Mouse (Mus musculus): Measurements from ENCODE around the gene Urgcp. TPM values are rescaled to one million over a fixed set of nuclear protein-coding genes. Genes with fewer than 3 reads are reported as not detected.

Urgcp gene
- polyA plus RNA-seq, 1 experiment from 2014 or later: 8.4 TPM

DNA sequence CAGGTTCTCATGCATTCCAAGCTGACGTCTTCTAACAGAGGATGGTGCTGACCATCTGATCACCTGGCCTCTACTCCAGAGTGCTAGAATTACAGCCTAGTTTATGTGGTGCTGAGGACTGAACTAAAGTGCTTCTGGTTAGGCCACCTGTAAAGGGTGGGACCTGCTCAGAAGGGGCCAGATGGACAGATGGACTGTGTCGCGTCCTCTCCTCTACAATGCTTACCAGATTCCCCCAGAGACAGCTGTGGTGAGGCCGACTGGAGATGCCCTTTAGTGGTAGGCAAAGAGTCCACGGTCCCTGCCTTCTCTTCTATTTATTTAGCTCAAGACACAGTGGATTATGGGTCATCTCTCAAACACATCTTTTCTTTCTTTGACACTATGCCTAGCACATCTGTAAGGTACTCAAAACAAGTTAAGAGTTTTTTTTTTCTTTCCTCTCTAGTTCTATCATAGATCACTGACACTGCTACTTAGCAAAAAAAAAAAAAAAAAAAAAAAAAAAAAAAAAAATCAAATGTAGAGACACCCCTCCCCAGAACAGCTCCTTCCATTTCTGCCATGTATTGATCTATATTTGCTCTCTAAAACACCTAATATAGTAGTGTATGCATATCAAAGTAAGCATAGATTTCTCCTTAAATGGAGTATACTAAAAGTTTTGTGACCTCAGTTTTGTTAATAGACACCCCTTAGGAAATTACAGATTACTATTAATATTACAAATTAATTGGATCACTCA is 23.1 kb downstream of the Urgcp start:
- no peaks in the 10 kb centered on the region for H3K27me3 ChIP-seq
- peaks cover 48% of the 10 kb centered on the region for H3K4me1 ChIP-seq (replicated peaks)
- ATAC-seq (ENCODE audit: insufficient read depth): no peak
- H3K27ac ChIP-seq (replicated peaks): no peak overlapping the region
- H3K36me3 ChIP-seq (replicated peaks): no peaks in the 10 kb centered on the region
- WGBS (ENCODE audit: insufficient replicate concordance): 76% methylated on average over 5 of the region's 5 CpGs
- no peak overlapping the region for H3K4me2 ChIP-seq
- H3K4me3 ChIP-seq (replicated peaks): no peak overlapping the region
- no peak overlapping the region for H3K9ac ChIP-seq
- H3K9me3 ChIP-seq (replicated peaks): no peaks in the 10 kb centered on the region

DNA sequence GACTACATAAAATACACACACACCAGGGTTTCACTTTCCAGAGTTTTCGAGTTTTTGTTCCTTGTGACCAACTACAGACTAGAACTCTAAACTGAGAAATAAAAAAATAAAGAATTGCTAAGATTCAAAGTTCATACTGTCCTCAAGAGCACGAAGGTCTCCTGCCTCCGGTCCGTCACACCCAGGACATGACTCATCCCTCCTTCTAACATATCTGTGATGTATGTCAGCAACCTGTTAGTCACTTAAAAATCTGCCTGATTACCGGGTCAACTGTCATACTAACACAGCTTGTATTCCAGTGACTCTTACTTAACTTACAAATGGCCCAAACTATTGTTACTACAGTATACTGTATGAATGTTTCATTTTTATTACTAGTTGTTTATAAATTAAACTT is 25.0 kb downstream of the Urgcp start:
- no peak for ATAC-seq (ENCODE audit: insufficient read depth)
- 58% methylated on average over 5 of the region's 5 CpGs for WGBS (ENCODE audit: insufficient replicate concordance)
- no peak overlapping the region for H3K9ac ChIP-seq
- H3K9me3 ChIP-seq (replicated peaks): no peaks in the 10 kb centered on the region
- H3K4me3 ChIP-seq (replicated peaks): no peak overlapping the region
- no peaks in the 10 kb centered on the region; the same call in 1 of the 2 replicates for H3K36me3 ChIP-seq (replicated peaks)
- H3K27me3 ChIP-seq: no peaks in the 10 kb centered on the region
- H3K27ac ChIP-seq (replicated peaks): no peak overlapping the region
- H3K4me1 ChIP-seq (replicated peaks): peaks cover 50% of the 10 kb centered on the region
- no peak overlapping the region for H3K4me2 ChIP-seq

DNA sequence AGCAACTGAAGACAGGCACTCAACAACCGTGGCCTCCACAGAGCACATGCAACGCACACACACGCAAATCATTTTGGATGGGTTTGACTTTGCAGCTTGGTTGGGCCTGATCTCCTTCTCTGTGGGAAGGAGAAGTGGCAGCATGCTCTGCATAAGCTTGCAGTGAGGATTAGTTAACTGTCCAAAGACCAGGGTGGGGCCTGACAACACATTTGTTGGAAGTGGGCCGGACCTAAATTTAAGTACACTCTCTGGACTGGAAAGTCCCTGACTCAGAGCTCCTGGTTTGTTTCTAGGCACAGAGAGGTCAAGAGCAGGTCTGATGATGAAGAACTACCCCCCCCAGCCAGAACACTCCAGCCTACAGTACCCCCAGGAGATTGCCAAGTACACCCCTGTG is 27.9 kb downstream of the Urgcp start:
- WGBS (ENCODE audit: insufficient replicate concordance): 77% methylated on average over 4 of the region's 4 CpGs
- Histone ChIP-seq H3K4me1 (replicated peaks) (peaks cover 29% of the 10 kb centered on the region), H3K36me3 (replicated peaks) (no peaks in the 10 kb centered on the region; the same call in 1 of the 2 replicates), H3K4me3 (replicated peaks) (no peak overlapping the region), H3K4me2 (no peak overlapping the region), H3K9me3 (replicated peaks) (no peaks in the 10 kb centered on the region), H3K9ac (no peak overlapping the region), H3K27ac (replicated peaks) (no peak overlapping the region), H3K27me3 (no peaks in the 10 kb centered on the region)
- no peak for ATAC-seq (ENCODE audit: insufficient read depth)

DNA sequence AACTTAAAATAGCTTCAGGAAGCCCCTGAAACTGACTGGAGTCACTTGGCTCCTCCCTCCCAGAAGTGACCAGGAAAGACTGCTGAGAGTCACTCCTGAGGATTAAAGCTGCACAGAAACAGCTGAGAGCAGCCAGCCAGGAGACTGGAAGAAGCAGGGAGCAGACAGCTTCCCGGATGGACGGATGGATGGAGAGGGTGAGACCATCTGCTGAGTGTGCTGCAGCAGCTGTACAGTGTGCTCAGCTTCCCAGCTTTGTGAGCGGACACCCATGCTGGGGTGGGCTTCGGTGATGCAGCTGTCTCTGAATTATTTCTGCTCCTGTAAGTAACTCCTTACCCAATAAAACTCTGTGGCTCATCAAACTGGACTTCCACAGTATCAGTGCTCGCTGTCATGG is 29.8 kb downstream of the Urgcp start:
- Histone ChIP-seq H3K4me1 (replicated peaks) (peaks cover 24% of the 10 kb centered on the region), H3K4me2 (no peak overlapping the region), H3K9me3 (replicated peaks) (no peaks in the 10 kb centered on the region), H3K9ac (no peak overlapping the region), H3K4me3 (replicated peaks) (no peak overlapping the region), H3K27me3 (no peaks in the 10 kb centered on the region), H3K36me3 (replicated peaks) (no peaks in the 10 kb centered on the region; the same call in 1 of the 2 replicates), H3K27ac (replicated peaks) (no peak overlapping the region)
- ATAC-seq (ENCODE audit: insufficient read depth): no peak
- WGBS (ENCODE audit: insufficient replicate concordance): 72% methylated on average over 5 of the region's 5 CpGs

DNA sequence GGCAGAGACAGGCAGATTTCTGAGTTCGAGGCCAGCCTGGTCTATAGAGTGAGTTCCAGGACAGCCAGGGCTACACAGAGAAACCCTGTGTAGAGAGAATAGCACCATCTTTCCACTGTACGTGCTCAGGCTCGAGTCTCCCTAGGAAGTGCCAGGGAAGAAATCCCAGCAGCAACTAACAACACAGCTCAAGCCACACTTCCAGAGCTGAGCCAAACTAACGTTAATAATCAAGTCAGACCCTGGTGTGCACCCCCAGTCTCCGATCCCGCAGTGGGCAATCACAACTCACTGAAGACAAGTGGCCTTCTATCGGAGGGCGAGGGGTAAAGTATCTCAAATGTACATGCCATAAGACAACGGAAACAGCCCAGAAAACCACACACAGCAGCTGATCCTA is 32.6 kb downstream of the Urgcp start:
- Histone ChIP-seq H3K4me2 (no peak overlapping the region), H3K9me3 (replicated peaks) (no peaks in the 10 kb centered on the region), H3K4me1 (replicated peaks) (peaks cover 15% of the 10 kb centered on the region), H3K27me3 (no peaks in the 10 kb centered on the region), H3K4me3 (replicated peaks) (no peak overlapping the region), H3K27ac (replicated peaks) (no peak overlapping the region), H3K9ac (no peak overlapping the region), H3K36me3 (replicated peaks) (peaks cover 5% of the 10 kb centered on the region)
- ATAC-seq (ENCODE audit: insufficient read depth): no peak
- 65% methylated on average over 9 of the region's 9 CpGs for WGBS (ENCODE audit: insufficient replicate concordance)

DNA sequence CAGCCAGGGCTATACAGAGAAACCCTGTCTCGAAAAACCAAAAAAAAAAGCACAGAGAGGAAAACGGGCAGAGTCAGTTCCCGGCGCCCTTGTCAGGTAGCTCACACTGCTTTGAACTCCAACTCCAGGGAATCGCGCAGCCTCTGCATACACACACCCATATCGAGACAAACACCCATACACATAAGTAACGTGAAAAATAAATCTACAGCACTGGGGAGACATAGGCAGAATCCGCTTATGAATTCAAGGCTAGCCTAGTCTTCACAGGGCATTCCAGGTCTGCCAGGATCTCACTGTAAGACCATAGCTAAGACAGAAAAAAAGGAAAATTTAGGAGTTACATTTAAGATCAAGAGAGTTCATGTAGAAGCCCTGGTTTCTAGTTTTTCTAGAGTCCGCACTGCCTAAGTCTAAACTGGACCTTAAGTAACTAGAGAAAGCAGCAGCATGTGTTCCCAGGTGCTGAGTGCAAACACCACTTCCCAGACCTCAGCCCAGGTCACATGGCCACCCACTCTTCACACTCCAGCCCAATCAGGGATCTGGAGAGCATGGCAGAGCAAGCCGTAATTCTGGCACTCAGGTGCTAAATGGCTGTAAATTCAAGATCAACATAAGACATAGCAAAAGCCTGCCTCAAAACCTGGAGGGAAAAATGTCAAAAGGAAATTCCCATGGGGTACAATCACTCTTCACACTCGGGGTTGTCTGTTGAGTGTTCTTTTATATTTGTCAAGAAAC is 43.4 kb downstream of the Urgcp start:
- Histone ChIP-seq H3K4me2 (no peak overlapping the region), H3K27me3 (no peaks in the 10 kb centered on the region), H3K9me3 (replicated peaks) (no peaks in the 10 kb centered on the region), H3K4me1 (replicated peaks) (no peaks in the 10 kb centered on the region), H3K27ac (replicated peaks) (no peak overlapping the region), H3K4me3 (replicated peaks) (no peak overlapping the region), H3K36me3 (replicated peaks) (peaks cover 75% of the 10 kb centered on the region), H3K9ac (no peak overlapping the region)
- no peak for ATAC-seq (ENCODE audit: insufficient read depth)
- WGBS (ENCODE audit: insufficient replicate concordance): 84% methylated on average over 12 of the region's 12 CpGs

DNA sequence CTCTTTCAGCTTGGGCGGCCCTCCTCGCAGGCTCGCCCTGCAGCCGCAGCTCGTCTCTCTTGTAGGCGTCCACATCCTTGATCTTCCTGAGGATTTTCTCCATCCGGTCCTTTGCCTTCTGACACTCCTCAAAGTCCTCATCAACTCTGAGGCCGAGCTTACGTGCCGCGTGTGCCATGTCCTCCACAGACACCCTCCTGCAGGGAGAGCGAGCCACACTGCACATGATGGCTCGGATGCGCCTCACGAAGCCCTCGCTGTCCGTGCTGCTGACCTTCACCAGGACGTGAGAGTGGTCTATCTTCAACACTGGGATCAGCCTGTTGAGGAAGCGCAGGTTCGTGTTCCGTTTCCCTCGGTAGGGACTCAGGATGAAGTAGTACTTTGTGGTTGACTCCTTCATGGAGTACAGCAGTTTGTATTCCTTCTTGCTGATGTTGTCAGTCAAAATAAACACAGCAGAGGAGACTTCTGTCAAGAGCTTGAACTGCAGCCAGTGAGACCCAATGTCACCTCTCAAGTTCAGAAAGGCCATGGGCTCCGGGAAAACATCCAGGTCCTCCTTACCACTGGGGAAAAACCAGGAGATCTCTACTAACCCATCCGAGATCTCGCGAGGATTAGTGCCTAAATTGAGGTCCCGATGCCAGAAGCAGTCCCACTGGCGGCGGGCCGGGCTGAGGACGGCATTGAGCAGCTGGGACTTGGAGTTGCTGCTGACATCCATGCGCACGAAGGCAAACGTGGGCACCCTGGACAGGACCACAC is 45.1 kb downstream of the Urgcp start:
- Histone ChIP-seq H3K4me1 (replicated peaks) (no peaks in the 10 kb centered on the region), H3K36me3 (replicated peaks) (peaks cover 66% of the 10 kb centered on the region), H3K4me3 (replicated peaks) (no peak overlapping the region), H3K27ac (replicated peaks) (no peak overlapping the region), H3K27me3 (no peaks in the 10 kb centered on the region), H3K9ac (no peak overlapping the region), H3K9me3 (replicated peaks) (no peaks in the 10 kb centered on the region), H3K4me2 (no peak overlapping the region)
- ATAC-seq (ENCODE audit: insufficient read depth): no peak
- WGBS (ENCODE audit: insufficient replicate concordance): 86% methylated on average over 34 of the region's 34 CpGs

- Histone ChIP-seq H3K36me3 (replicated peaks) (peaks cover 57% of the 10 kb centered on the region), H3K9ac (no peak overlapping the region), H3K27ac (replicated peaks) (no peak overlapping the region), H3K4me2 (no peak overlapping the region), H3K4me1 (replicated peaks) (no peaks in the 10 kb centered on the region), H3K4me3 (replicated peaks) (no peak overlapping the region), H3K9me3 (replicated peaks) (no peaks in the 10 kb centered on the region), H3K27me3 (no peaks in the 10 kb centered on the region)
- ATAC-seq (ENCODE audit: insufficient read depth): no peak
- WGBS (ENCODE audit: insufficient replicate concordance): 86% methylated on average over 11 of the region's 11 CpGs
Observed at GRCm38 (mm10) chr11:5716246-5716645, 45.9 kb downstream of the Urgcp start.

- Histone ChIP-seq H3K27me3 (no peaks in the 10 kb centered on the region), H3K9me3 (replicated peaks) (no peaks in the 10 kb centered on the region), H3K36me3 (replicated peaks) (peaks cover 53% of the 10 kb centered on the region), H3K4me3 (replicated peaks) (no peak within 1 kb of the TSS), H3K4me2 (no peak within 1 kb of the TSS), H3K4me1 (replicated peaks) (no peaks in the 10 kb centered on the region), H3K9ac (no peak within 1 kb of the TSS), H3K27ac (replicated peaks) (no peak within 1 kb of the TSS)
- ATAC-seq (ENCODE audit: insufficient read depth): no peak
- 85% methylated on average over 14 of the region's 14 CpGs for WGBS (ENCODE audit: insufficient replicate concordance)
Observed at GRCm38 (mm10) chr11:5715630-5716105, 46.5 kb downstream of the Urgcp start, which contains the start of gene Mrps24. Gene Mrps24, minus strand, starts transcription at chr11:5715680.

DNA sequence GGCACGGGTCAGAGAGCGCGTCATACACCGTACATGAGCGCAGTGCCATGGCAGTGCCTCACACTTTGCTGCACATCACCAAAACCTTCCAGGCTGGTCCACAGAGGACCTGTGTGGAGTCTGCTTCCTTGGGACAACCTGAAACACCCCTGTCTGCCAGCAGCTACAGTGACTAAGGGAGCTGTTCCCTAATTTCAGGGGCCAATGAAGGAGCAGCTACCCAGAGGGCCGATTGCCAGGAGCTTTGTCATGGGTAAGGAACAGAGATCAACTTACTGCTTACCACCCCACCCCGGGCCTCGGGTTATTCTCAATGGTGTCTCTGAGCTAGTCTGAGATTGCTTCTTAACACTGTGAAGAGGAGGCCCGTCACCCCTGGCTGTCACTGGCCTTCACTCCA is 47.0 kb downstream of the Urgcp start:
- Histone ChIP-seq H3K36me3 (replicated peaks) (peaks cover 53% of the 10 kb centered on the region), H3K4me1 (replicated peaks) (no peaks in the 10 kb centered on the region), H3K27ac (replicated peaks) (no peak overlapping the region), H3K9me3 (replicated peaks) (no peaks in the 10 kb centered on the region), H3K9ac (no peak overlapping the region), H3K27me3 (no peaks in the 10 kb centered on the region), H3K4me3 (replicated peaks) (no peak overlapping the region), H3K4me2 (no peak overlapping the region)
- ATAC-seq (ENCODE audit: insufficient read depth): no peak
- 80% methylated on average over 9 of the region's 9 CpGs for WGBS (ENCODE audit: insufficient replicate concordance)
